Mouse (Mus musculus): Measurements from ENCODE around the gene Vps13d.

The Vps13d gene

GRCm38 (mm10) chr4:145194559-145195162, at the start of gene Vps13d:
Gene Vps13d, minus strand, starts transcription at chr4:145195005.
- peak; percentile 79 to 87 for DNase-seq (ENCODE audit: low spot score in 2 of 2)

GRCm38 (mm10) chr4:145242719-145243350, 48.0 kb upstream of the Vps13d start:
- no peak for DNase-seq (ENCODE audit: low spot score in 2 of 2)

GRCm38 (mm10) chr4:145240723-145241231, 46.0 kb upstream of the Vps13d start:
- peak in 1 of 2 experiments; percentile 9 for DNase-seq (ENCODE audit: low spot score in 2 of 2)

- peak in 1 of 2 experiments; percentile 47 for DNase-seq (ENCODE audit: low spot score in 2 of 2)
Observed at GRCm38 (mm10) chr4:145239049-145239830, 44.4 kb upstream of the Vps13d start.

- DNase-seq (ENCODE audit: low spot score in 2 of 2) = no peak
Observed at GRCm38 (mm10) chr4:145236027-145236426, 41.2 kb upstream of the Vps13d start.

- no peak for DNase-seq (ENCODE audit: low spot score in 2 of 2)
Observed at GRCm38 (mm10) chr4:145233487-145234228, 38.9 kb upstream of the Vps13d start.

GRCm38 (mm10) chr4:145231732-145232131, 36.9 kb upstream of the Vps13d start:
- DNase-seq (ENCODE audit: low spot score in 2 of 2) = no peak

- DNase-seq (ENCODE audit: low spot score in 2 of 2) = no peak
Observed at GRCm38 (mm10) chr4:145230647-145231046, 35.8 kb upstream of the Vps13d start.

GRCm38 (mm10) chr4:145229524-145230163, 34.8 kb upstream of the Vps13d start:
- DNase-seq (ENCODE audit: low spot score in 2 of 2) = no peak

- DNase-seq (ENCODE audit: low spot score in 2 of 2) = no peak
Observed at GRCm38 (mm10) chr4:145229051-145229450, 34.2 kb upstream of the Vps13d start.

- no peak for DNase-seq (ENCODE audit: low spot score in 2 of 2)
Observed at GRCm38 (mm10) chr4:145224613-145225012, 29.8 kb upstream of the Vps13d start.

GRCm38 (mm10) chr4:145222064-145222463, 27.3 kb upstream of the Vps13d start:
- no peak for DNase-seq (ENCODE audit: low spot score in 2 of 2)

- DNase-seq (ENCODE audit: low spot score in 2 of 2) = no peak
Observed at GRCm38 (mm10) chr4:145221379-145221778, 26.6 kb upstream of the Vps13d start.

GRCm38 (mm10) chr4:145220001-145220400, 25.2 kb upstream of the Vps13d start:
- DNase-seq (ENCODE audit: low spot score in 2 of 2) = no peak

GRCm38 (mm10) chr4:145219240-145219985, 24.6 kb upstream of the Vps13d start:
- DNase-seq (ENCODE audit: low spot score in 2 of 2) = no peak

- DNase-seq (ENCODE audit: low spot score in 2 of 2) = no peak
Observed at GRCm38 (mm10) chr4:145217837-145218236, 23.0 kb upstream of the Vps13d start.

- DNase-seq (ENCODE audit: low spot score in 2 of 2) = no peak
Observed at GRCm38 (mm10) chr4:145217046-145217445, 22.2 kb upstream of the Vps13d start.

GRCm38 (mm10) chr4:145215396-145215795, 20.6 kb upstream of the Vps13d start:
- no peak for DNase-seq (ENCODE audit: low spot score in 2 of 2)

GRCm38 (mm10) chr4:145214786-145215174, 20.0 kb upstream of the Vps13d start:
- no peak for DNase-seq (ENCODE audit: low spot score in 2 of 2)

- DNase-seq (ENCODE audit: low spot score in 2 of 2) = peak; percentile 79 to 89
Observed at GRCm38 (mm10) chr4:145213999-145214785, 19.4 kb upstream of the Vps13d start.
